Mouse (Mus musculus): ENCODE measurements around the gene Cux2. TPM values are rescaled to one million over a fixed set of nuclear protein-coding genes. Genes with fewer than 3 reads are reported as not detected.

Cux2 gene
- polyA plus RNA-seq, 1 experiment from 2014 or later, result 6.4 TPM

- no peak for DNase-seq (ENCODE audit: low spot score)
- H3K4me1 ChIP-seq, result peaks cover 31% of the 10 kb centered on the region
- H3K27ac ChIP-seq (replicated peaks), result no peak overlapping the region
- peaks cover 21% of the 10 kb centered on the region for H3K9me3 ChIP-seq (replicated peaks)
- WGBS, result 63% methylated on average over 6 of the region's 6 CpGs
- H3K27me3 ChIP-seq (ENCODE audit: low read depth, poor library complexity, severe bottlenecking), result no peaks in the 10 kb centered on the region
- H3K4me3 ChIP-seq, result no peak overlapping the region
- H3K36me3 ChIP-seq, result peaks cover 13% of the 10 kb centered on the region
Observed at GRCm38 (mm10) chr5:122003460-122003859, 46.4 kb downstream of the Cux2 start.

GRCm38 (mm10) chr5:122002148-122002547 lies 47.8 kb downstream of the Cux2 start:
- no peak for DNase-seq (ENCODE audit: low spot score)
- Histone ChIP-seq H3K4me3 (no peak overlapping the region), H3K36me3 (peaks cover 13% of the 10 kb centered on the region), H3K27ac (replicated peaks) (no peak overlapping the region; the same call in 1 of the 2 replicates), H3K9me3 (replicated peaks) (peaks cover 19% of the 10 kb centered on the region), H3K27me3 (ENCODE audit: low read depth, poor library complexity, severe bottlenecking) (no peaks in the 10 kb centered on the region), H3K4me1 (peaks cover 43% of the 10 kb centered on the region)
- 79% methylated on average over 18 of the region's 18 CpGs for WGBS

- no peaks in the 10 kb centered on the region for H3K27me3 ChIP-seq (ENCODE audit: low read depth, poor library complexity, severe bottlenecking)
- no peak overlapping the region for H3K4me3 ChIP-seq
- peaks cover 10% of the 10 kb centered on the region for H3K9me3 ChIP-seq (replicated peaks)
- WGBS, result 90% methylated on average over 9 of the region's 9 CpGs
- peaks cover 5% of the 10 kb centered on the region for H3K36me3 ChIP-seq
- peaks cover 48% of the 10 kb centered on the region for H3K4me1 ChIP-seq
- no peak for DNase-seq (ENCODE audit: low spot score)
- no peak overlapping the region for H3K27ac ChIP-seq (replicated peaks)
Observed at GRCm38 (mm10) chr5:122001311-122001710, 48.6 kb downstream of the Cux2 start.

GRCm38 (mm10) chr5:122000381-122000780 lies 49.5 kb downstream of the Cux2 start:
- 92% methylated on average over 16 of the region's 16 CpGs for WGBS
- Histone ChIP-seq H3K36me3 (0 out of 2 replicates have a peak, but pooled peaks cover 2% of the 10 kb centered on the region), H3K4me3 (no peak overlapping the region), H3K4me1 (peaks cover 55% of the 10 kb centered on the region), H3K27me3 (ENCODE audit: low read depth, poor library complexity, severe bottlenecking) (no peaks in the 10 kb centered on the region), H3K27ac (replicated peaks) (no peak overlapping the region), H3K9me3 (replicated peaks) (peaks cover 4% of the 10 kb centered on the region; the same call in 1 of the 2 replicates)
- DNase-seq (ENCODE audit: low spot score), result no peak

- 63% methylated on average over 10 of the region's 10 CpGs for WGBS
- H3K36me3 ChIP-seq, result no peaks in the 10 kb centered on the region
- 0 out of 2 replicates have a peak overlapping the region, but pooled peaks have one; percentile 30 for H3K27ac ChIP-seq (replicated peaks)
- H3K4me3 ChIP-seq, result no peak overlapping the region
- no peaks in the 10 kb centered on the region for H3K27me3 ChIP-seq (ENCODE audit: low read depth, poor library complexity, severe bottlenecking)
- H3K4me1 ChIP-seq, result peaks cover 66% of the 10 kb centered on the region
- peak; percentile 67 for DNase-seq (ENCODE audit: low spot score)
- no peaks in the 10 kb centered on the region for H3K9me3 ChIP-seq (replicated peaks)
Observed at GRCm38 (mm10) chr5:121998981-121999795, 50.7 kb downstream of the Cux2 start.

DNA sequence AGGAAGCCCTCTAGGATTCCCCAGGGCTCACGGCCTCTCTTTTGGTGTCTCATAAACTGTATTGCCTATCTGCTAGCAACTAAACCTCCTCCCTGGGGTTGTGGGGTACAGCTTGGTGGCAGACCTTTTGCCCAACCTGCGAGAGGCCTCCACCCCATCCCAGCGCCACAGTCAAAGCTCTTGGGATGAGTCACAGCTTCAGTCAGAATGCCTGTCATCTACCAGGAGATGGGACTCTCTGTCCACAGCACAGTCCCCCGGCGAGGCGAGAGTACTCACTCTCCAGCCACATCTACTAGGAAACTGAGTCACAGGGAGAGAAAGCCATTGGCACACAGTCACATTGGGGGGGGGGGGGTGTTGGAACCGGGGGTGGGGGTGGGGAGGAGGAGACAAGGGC lies 51.6 kb downstream of the Cux2 start:
- Histone ChIP-seq H3K27ac (replicated peaks) (no peak overlapping the region), H3K36me3 (no peaks in the 10 kb centered on the region), H3K9me3 (replicated peaks) (no peaks in the 10 kb centered on the region), H3K4me3 (no peak overlapping the region), H3K27me3 (ENCODE audit: low read depth, poor library complexity, severe bottlenecking) (no peaks in the 10 kb centered on the region), H3K4me1 (peaks cover 62% of the 10 kb centered on the region)
- 78% methylated on average over 7 of the region's 7 CpGs for WGBS
- DNase-seq (ENCODE audit: low spot score), result no peak

GRCm38 (mm10) chr5:121996701-121997100 lies 53.2 kb downstream of the Cux2 start:
- Histone ChIP-seq H3K4me1 (peaks cover 60% of the 10 kb centered on the region), H3K27me3 (ENCODE audit: low read depth, poor library complexity, severe bottlenecking) (no peaks in the 10 kb centered on the region), H3K9me3 (replicated peaks) (no peaks in the 10 kb centered on the region), H3K36me3 (no peaks in the 10 kb centered on the region), H3K4me3 (no peak overlapping the region), H3K27ac (replicated peaks) (no peak overlapping the region)
- no peak for DNase-seq (ENCODE audit: low spot score)
- WGBS, result 85% methylated on average over 6 of the region's 6 CpGs

DNA sequence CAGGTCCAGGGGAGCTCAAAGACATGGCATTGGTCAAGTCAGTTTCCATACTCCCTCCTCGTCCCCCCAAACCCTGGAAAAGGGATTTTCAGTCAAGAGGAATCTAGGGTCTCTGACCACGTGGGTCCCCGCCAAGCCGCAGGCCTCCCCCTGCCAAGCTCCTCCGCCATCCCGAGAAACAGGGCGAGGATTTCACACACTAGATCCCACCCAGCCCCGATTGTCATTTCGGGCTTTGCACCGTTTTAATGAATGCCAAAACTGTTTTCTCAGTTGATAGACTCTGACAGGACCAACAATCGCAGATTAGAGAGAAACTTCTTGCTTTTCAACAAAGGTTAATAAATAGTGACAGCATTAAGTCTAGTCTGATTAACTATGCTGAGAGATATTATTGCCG lies 55.1 kb downstream of the Cux2 start:
- Histone ChIP-seq H3K27ac (replicated peaks) (peak overlapping the region; percentile 42), H3K36me3 (no peaks in the 10 kb centered on the region), H3K27me3 (ENCODE audit: low read depth, poor library complexity, severe bottlenecking) (no peaks in the 10 kb centered on the region), H3K4me3 (no peak overlapping the region), H3K9me3 (replicated peaks) (no peaks in the 10 kb centered on the region), H3K4me1 (peaks cover 79% of the 10 kb centered on the region)
- 78% methylated on average over 12 of the region's 12 CpGs for WGBS
- DNase-seq (ENCODE audit: low spot score), result no peak

DNA sequence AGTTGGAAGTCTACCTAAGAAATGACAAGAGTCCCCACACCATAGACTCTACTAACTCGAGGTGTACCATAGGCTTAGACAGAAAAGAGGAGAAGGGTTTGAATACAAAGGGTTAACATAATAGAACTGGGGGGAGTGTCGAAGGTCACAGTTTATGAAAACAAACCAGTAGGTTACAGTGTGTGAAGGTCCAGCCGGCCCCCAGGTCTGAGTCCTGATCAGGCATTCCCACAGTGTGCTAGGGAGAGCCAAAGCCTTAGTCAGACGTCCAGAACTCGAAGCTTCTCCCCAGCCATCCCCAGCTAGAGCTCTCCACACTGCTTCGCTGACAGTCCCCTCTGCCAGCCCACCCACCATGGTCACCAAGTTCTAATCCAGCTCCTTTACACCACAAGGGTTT lies 58.0 kb downstream of the Cux2 start:
- Histone ChIP-seq H3K4me1 (peaks cover 70% of the 10 kb centered on the region), H3K27ac (replicated peaks) (peak overlapping the region; percentile 71)
- no peak for DNase-seq (ENCODE audit: low spot score)

DNA sequence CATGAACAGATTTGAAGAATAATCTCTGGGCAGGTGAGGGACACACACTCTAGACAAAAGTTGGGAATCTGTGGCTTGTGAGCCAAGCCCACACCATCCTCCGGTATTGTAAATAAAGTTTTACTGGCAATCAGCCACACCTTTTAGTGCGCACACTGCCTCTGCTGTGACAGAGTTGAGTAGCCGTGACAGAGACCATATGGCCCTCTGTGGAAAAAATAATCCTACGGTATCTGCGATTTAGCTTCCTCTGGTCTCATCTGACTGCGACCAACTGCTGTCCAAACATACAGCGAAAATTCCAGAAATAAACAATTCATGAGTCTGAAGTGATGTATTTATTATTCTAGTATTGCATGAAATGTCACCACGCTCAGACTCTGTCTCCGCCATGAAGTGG lies 64.0 kb downstream of the Cux2 start:
- no peaks in the 10 kb centered on the region for H3K27me3 ChIP-seq (ENCODE audit: low read depth, poor library complexity, severe bottlenecking)
- 95% methylated on average over 9 of the region's 9 CpGs for WGBS
- H3K4me3 ChIP-seq, result no peak overlapping the region
- H3K36me3 ChIP-seq, result no peaks in the 10 kb centered on the region
- DNase-seq (ENCODE audit: low spot score), result no peak
- H3K9me3 ChIP-seq (replicated peaks), result no peaks in the 10 kb centered on the region
- H3K27ac ChIP-seq (replicated peaks), result no peak overlapping the region
- peaks cover 38% of the 10 kb centered on the region for H3K4me1 ChIP-seq

More for the DNA sequence above, 58.0 kb downstream of the Cux2 start:
- Histone ChIP-seq H3K27me3 (ENCODE audit: low read depth, poor library complexity, severe bottlenecking) (no peaks in the 10 kb centered on the region), H3K4me3 (no peak overlapping the region), H3K36me3 (no peaks in the 10 kb centered on the region), H3K9me3 (replicated peaks) (no peaks in the 10 kb centered on the region)
- WGBS, result 50% methylated on average over 6 of the region's 6 CpGs

DNA sequence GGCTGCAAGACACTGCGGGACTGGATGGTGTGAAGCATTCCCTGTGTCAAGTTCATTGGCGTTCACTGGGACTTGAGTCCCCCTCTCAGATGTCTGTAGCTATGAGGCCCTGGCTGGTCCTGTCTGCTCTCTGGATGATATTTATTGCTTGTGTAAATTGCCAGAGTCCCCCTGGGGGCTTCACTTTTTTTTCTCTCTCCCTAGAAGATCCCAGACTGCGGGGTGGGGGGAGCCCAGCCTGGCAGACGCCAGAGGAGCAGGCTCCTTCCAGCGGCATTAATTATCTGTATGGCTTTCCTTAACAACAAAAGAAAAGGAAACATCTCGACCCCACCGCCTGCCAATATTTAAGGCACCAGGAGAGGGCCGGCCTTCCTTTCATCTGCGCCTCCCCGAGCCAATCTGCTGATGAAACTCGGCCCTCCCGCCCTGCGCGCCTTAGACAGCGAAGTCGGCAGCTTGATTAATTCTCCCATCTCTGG lies 68.2 kb downstream of the Cux2 start:
- Histone ChIP-seq H3K27me3 (ENCODE audit: low read depth, poor library complexity, severe bottlenecking) (no peaks in the 10 kb centered on the region), H3K36me3 (no peaks in the 10 kb centered on the region), H3K27ac (replicated peaks) (peak overlapping the region; percentile 42; the same call in 1 of the 2 replicates), H3K4me3 (no peak overlapping the region), H3K4me1 (peaks cover 14% of the 10 kb centered on the region), H3K9me3 (replicated peaks) (no peaks in the 10 kb centered on the region)
- WGBS, result 40% methylated on average over 16 of the region's 16 CpGs
- DNase-seq (ENCODE audit: low spot score), result peak; percentile 35

DNA sequence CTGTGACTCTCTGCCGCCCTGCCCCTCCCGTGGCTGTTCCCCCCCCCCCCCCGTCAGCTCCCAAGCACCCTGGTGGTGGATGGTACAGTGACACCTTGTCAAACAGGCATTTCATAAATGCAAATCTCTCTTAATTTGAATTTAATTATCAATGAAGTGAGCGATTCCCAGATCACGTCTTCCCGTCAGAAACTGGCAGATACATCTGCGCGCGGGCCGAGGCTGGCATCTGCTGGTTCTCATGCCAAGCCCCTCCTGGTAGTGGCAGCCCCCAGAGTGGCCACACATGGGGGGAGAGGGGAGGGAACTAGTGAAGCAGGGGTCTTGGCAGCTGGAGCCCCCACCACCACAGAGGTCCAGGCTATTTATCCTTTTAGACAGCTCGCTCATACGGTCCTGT lies 73.6 kb downstream of the Cux2 start:
- Histone ChIP-seq H3K36me3 (peaks cover 3% of the 10 kb centered on the region), H3K4me1 (peaks cover 23% of the 10 kb centered on the region), H3K9me3 (replicated peaks) (peaks cover 6% of the 10 kb centered on the region; the same call in 1 of the 2 replicates), H3K27ac (replicated peaks) (no peak overlapping the region), H3K4me3 (no peak overlapping the region), H3K27me3 (ENCODE audit: low read depth, poor library complexity, severe bottlenecking) (no peaks in the 10 kb centered on the region)
- no peak for DNase-seq (ENCODE audit: low spot score)
- 92% methylated on average over 12 of the region's 12 CpGs for WGBS

GRCm38 (mm10) chr5:121973541-121973940 lies 76.4 kb downstream of the Cux2 start:
- Histone ChIP-seq H3K4me3 (no peak overlapping the region), H3K4me1 (peaks cover 23% of the 10 kb centered on the region), H3K36me3 (peaks cover 5% of the 10 kb centered on the region), H3K27ac (replicated peaks) (0 out of 2 replicates have a peak overlapping the region, but pooled peaks have one; percentile 28), H3K27me3 (ENCODE audit: low read depth, poor library complexity, severe bottlenecking) (no peaks in the 10 kb centered on the region), H3K9me3 (replicated peaks) (peaks cover 6% of the 10 kb centered on the region; the same call in 1 of the 2 replicates)
- WGBS, result 65% methylated on average over 10 of the region's 10 CpGs
- no peak for DNase-seq (ENCODE audit: low spot score)
